Mouse (Mus musculus) liver, adult 2 months (tissue): Measurements from ENCODE around the gene Limk1.

Experiments used
- CTCF ChIP-seq: fragments of 200-500 bp; IDR thresholded peaks from 2 replicates; pipeline ENCODE4 v1.5.1; 2011; ENCODE audit warnings: low read depth, low read length, control low read depth
- POLR2A ChIP-seq: fragments of 200-500 bp; IDR thresholded peaks from 2 replicates; pipeline ENCODE4 v1.6.1; 2011; ENCODE audit warnings: low read length, control low read depth; ENCODE audit not compliant: insufficient read depth; ENCODE audit errors: extremely low read depth

DNA sequence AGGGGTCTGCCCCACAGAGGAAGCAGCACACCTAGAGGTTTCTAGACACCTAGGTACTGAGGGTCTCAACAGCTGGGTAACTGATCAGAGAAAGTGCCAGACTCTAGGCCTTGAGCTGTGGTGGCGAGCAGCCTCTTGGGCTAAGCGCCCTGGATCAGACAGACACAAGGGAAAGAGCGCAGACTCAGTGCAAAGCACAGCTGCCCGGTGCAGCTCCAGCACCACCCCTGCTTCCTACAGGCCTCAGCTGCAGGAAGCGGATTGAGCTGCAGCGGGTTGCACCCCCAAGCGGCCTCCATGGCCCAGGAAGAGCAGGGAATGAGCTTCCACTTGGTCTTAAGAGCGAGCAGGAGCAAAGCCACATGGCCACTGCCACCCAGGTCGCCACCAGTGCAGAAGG lies 67.9 kb downstream of the Limk1 start:
- TF ChIP-seq CTCF (no peak), POLR2A (no peak)
